Mouse (Mus musculus): ENCODE results near the gene Tectb.

- TF ChIP-seq CTCF (IDR thresholded peaks at IDR 0.05; ENCODE audit: low read depth) = no peak
- TF ChIP-seq EP300 (IDR thresholded peaks at IDR 0.05; ENCODE audit: low read depth) = no peak
These were observed 46.1 kb downstream of the Tectb start for GRCm38 (mm10) chr19:55226621-55227020.

Measured in liver, postnatal 0 days (tissue).